Mouse (Mus musculus): ENCODE results near the gene Kdelr2. TPM values are rescaled to one million over a fixed set of nuclear protein-coding genes. Genes with fewer than 3 reads are reported as not detected.
A peak's percentile ranks its signal among the peaks of the same experiment; 100 is the strongest.

Kdelr2 gene
- polyA plus RNA-seq, 1 experiment from 2014 or later: 315 TPM

GRCm38 (mm10) chr5:143404148-143404930 is 701 bp downstream of the Kdelr2 start:
- TF ChIP-seq EP300 (optimal IDR thresholded peaks at IDR 0.05) (no peak), CTCF (IDR thresholded peaks at IDR 0.05; ENCODE audit: low read depth) (no peak)
- ATAC-seq (ENCODE audit: low FRiP score, low TSS enrichment): no peak; the same call in 1 of the 2 replicates
- H3K27me3 ChIP-seq (ENCODE audit: control insufficient read depth, insufficient read depth, low read length): no peaks in the 10 kb centered on the region
- peak overlapping the region; percentile 98 for H3K9ac ChIP-seq (ENCODE audit: low read length)
- H3K9me3 ChIP-seq (ENCODE audit: control insufficient read depth, low read length): no peaks in the 10 kb centered on the region
- H3K4me2 ChIP-seq (replicated peaks; ENCODE audit: low read depth): peak overlapping the region; percentile 73
- no peak for DNase-seq (ENCODE audit: low spot score)
- H3K27ac ChIP-seq (replicated peaks): peak overlapping the region; percentile 94
- no peaks in the 10 kb centered on the region for H3K4me1 ChIP-seq (replicated peaks; ENCODE audit: control insufficient read depth, insufficient read depth)
- H3K36me3 ChIP-seq (ENCODE audit: control insufficient read depth, insufficient read depth, low read length): 0 out of 2 replicates have a peak, but pooled peaks cover 4% of the 10 kb centered on the region
- 3% methylated on average over 34 of the region's 34 CpGs for WGBS
- peak overlapping the region; percentile 98 for H3K4me3 ChIP-seq (ENCODE audit: low read depth, low read length)

GRCm38 (mm10) chr5:143405200-143405599 is 1.6 kb downstream of the Kdelr2 start:
- Histone ChIP-seq H3K36me3 (ENCODE audit: control insufficient read depth, insufficient read depth, low read length) (0 out of 2 replicates have a peak, but pooled peaks cover 4% of the 10 kb centered on the region), H3K9ac (ENCODE audit: low read length) (no peak overlapping the region), H3K9me3 (ENCODE audit: control insufficient read depth, low read length) (no peaks in the 10 kb centered on the region), H3K27ac (replicated peaks) (no peak overlapping the region), H3K27me3 (ENCODE audit: control insufficient read depth, insufficient read depth, low read length) (no peaks in the 10 kb centered on the region), H3K4me3 (ENCODE audit: low read depth, low read length) (peak overlapping the region; percentile 98; the same call in 1 of the 2 replicates), H3K4me1 (replicated peaks; ENCODE audit: control insufficient read depth, insufficient read depth) (no peaks in the 10 kb centered on the region), H3K4me2 (replicated peaks; ENCODE audit: low read depth) (0 out of 2 replicates have a peak overlapping the region, but pooled peaks have one; percentile 73)
- ATAC-seq (ENCODE audit: low FRiP score, low TSS enrichment) (no peak), DNase-seq (ENCODE audit: low spot score) (peak; percentile 40)
- no peak for TF ChIP-seq CTCF (IDR thresholded peaks at IDR 0.05; ENCODE audit: low read depth)
- TF ChIP-seq EP300 (optimal IDR thresholded peaks at IDR 0.05): no peak
- WGBS: 75% methylated on average over 9 of the region's 9 CpGs

GRCm38 (mm10) chr5:143406548-143406947 is 2.9 kb downstream of the Kdelr2 start:
- no peak for TF ChIP-seq EP300 (optimal IDR thresholded peaks at IDR 0.05)
- no peak for TF ChIP-seq CTCF (IDR thresholded peaks at IDR 0.05; ENCODE audit: low read depth)
- Histone ChIP-seq H3K4me3 (ENCODE audit: low read depth, low read length) (no peak overlapping the region), H3K4me2 (replicated peaks; ENCODE audit: low read depth) (no peak overlapping the region), H3K36me3 (ENCODE audit: control insufficient read depth, insufficient read depth, low read length) (0 out of 2 replicates have a peak, but pooled peaks cover 4% of the 10 kb centered on the region), H3K27me3 (ENCODE audit: control insufficient read depth, insufficient read depth, low read length) (no peaks in the 10 kb centered on the region), H3K27ac (replicated peaks) (no peak overlapping the region), H3K4me1 (replicated peaks; ENCODE audit: control insufficient read depth, insufficient read depth) (no peaks in the 10 kb centered on the region), H3K9me3 (ENCODE audit: control insufficient read depth, low read length) (no peaks in the 10 kb centered on the region), H3K9ac (ENCODE audit: low read length) (no peak overlapping the region)
- DNase-seq (ENCODE audit: low spot score) (no peak), ATAC-seq (ENCODE audit: low FRiP score, low TSS enrichment) (no peak)
- 89% methylated on average over 9 of the region's 9 CpGs for WGBS

- no peak overlapping the region for H3K27ac ChIP-seq (replicated peaks)
- ATAC-seq (ENCODE audit: low FRiP score, low TSS enrichment) (no peak), DNase-seq (ENCODE audit: low spot score) (no peak)
- H3K9me3 ChIP-seq (ENCODE audit: control insufficient read depth, low read length): no peaks in the 10 kb centered on the region
- no peak overlapping the region for H3K4me3 ChIP-seq (ENCODE audit: low read depth, low read length)
- no peaks in the 10 kb centered on the region for H3K27me3 ChIP-seq (ENCODE audit: control insufficient read depth, insufficient read depth, low read length)
- no peak overlapping the region for H3K4me2 ChIP-seq (replicated peaks; ENCODE audit: low read depth)
- H3K4me1 ChIP-seq (replicated peaks; ENCODE audit: control insufficient read depth, insufficient read depth): no peaks in the 10 kb centered on the region
- 54% methylated on average over 3 of the region's 3 CpGs for WGBS
- no peak overlapping the region for H3K9ac ChIP-seq (ENCODE audit: low read length)
- H3K36me3 ChIP-seq (ENCODE audit: control insufficient read depth, insufficient read depth, low read length): 0 out of 2 replicates have a peak, but pooled peaks cover 6% of the 10 kb centered on the region
- no peak for TF ChIP-seq EP300 (optimal IDR thresholded peaks at IDR 0.05)
- no peak for TF ChIP-seq CTCF (IDR thresholded peaks at IDR 0.05; ENCODE audit: low read depth)
Observed at GRCm38 (mm10) chr5:143409239-143409638, 5.6 kb downstream of the Kdelr2 start.

- DNase-seq (ENCODE audit: low spot score): no peak
- peaks cover 10% of the 10 kb centered on the region for H3K36me3 ChIP-seq (ENCODE audit: control insufficient read depth, insufficient read depth, low read length)
- 84% methylated on average over 4 of the region's 4 CpGs for WGBS
Observed at GRCm38 (mm10) chr5:143410841-143411395, 7.3 kb downstream of the Kdelr2 start.

GRCm38 (mm10) chr5:143421484-143421883 is 17.8 kb downstream of the Kdelr2 start:
- TF ChIP-seq EP300 (optimal IDR thresholded peaks at IDR 0.05) (no peak), CTCF (IDR thresholded peaks at IDR 0.05; ENCODE audit: low read depth) (no peak)
- Histone ChIP-seq H3K9me3 (ENCODE audit: control insufficient read depth, low read length) (no peaks in the 10 kb centered on the region), H3K9ac (ENCODE audit: low read length) (no peak overlapping the region), H3K36me3 (ENCODE audit: control insufficient read depth, insufficient read depth, low read length) (peaks cover 28% of the 10 kb centered on the region), H3K4me1 (replicated peaks; ENCODE audit: control insufficient read depth, insufficient read depth) (no peaks in the 10 kb centered on the region), H3K27ac (replicated peaks) (no peak overlapping the region), H3K4me2 (replicated peaks; ENCODE audit: low read depth) (no peak overlapping the region), H3K27me3 (ENCODE audit: control insufficient read depth, insufficient read depth, low read length) (no peaks in the 10 kb centered on the region), H3K4me3 (ENCODE audit: low read depth, low read length) (no peak overlapping the region)
- DNase-seq (ENCODE audit: low spot score): no peak
- WGBS: 74% methylated on average over 4 of the region's 4 CpGs
- no peak for ATAC-seq (ENCODE audit: low FRiP score, low TSS enrichment)

More at GRCm38 (mm10) chr5:143410841-143411395, 7.3 kb downstream of the Kdelr2 start:
- H3K4me1 ChIP-seq (replicated peaks; ENCODE audit: control insufficient read depth, insufficient read depth): no peaks in the 10 kb centered on the region
- no peak overlapping the region for H3K4me2 ChIP-seq (replicated peaks; ENCODE audit: low read depth)
- TF ChIP-seq EP300 (optimal IDR thresholded peaks at IDR 0.05) (no peak), CTCF (IDR thresholded peaks at IDR 0.05; ENCODE audit: low read depth) (no peak)
- no peaks in the 10 kb centered on the region for H3K27me3 ChIP-seq (ENCODE audit: control insufficient read depth, insufficient read depth, low read length)
- no peaks in the 10 kb centered on the region for H3K9me3 ChIP-seq (ENCODE audit: control insufficient read depth, low read length)
- no peak for ATAC-seq (ENCODE audit: low FRiP score, low TSS enrichment)
- H3K9ac ChIP-seq (ENCODE audit: low read length): no peak overlapping the region
- H3K27ac ChIP-seq (replicated peaks): no peak overlapping the region
- H3K4me3 ChIP-seq (ENCODE audit: low read depth, low read length): no peak overlapping the region
